Mouse (Mus musculus) lung, postnatal 0 days (tissue): ENCODE data around the gene Immp2l. TPM values are rescaled to one million over a fixed set of nuclear protein-coding genes. Genes with fewer than 3 reads are reported as not detected.

Experiments used
- ATAC-seq: fragments of 200-750 bp; cut with Nextera tagmentation; 2 replicates; pipeline ENCODE4 v1.8.0; 2017; ENCODE audit warnings: moderate library complexity
- DNase-seq: peaks from one replicate; pipeline ENCODE4 v3.0.0-alpha.2; 2016; ENCODE audit warnings: low spot score
- H3K27ac ChIP-seq: fragments of 300-500 bp; sonication (generic); 2 replicates; pipeline ENCODE4 v1.5.1; 2014; ENCODE audit warnings: antibody characterized with exemption, mild to moderate bottlenecking, low read length, mixed read lengths
- H3K27me3 ChIP-seq: fragments of 300-500 bp; sonication (generic); replicated peaks from 2 replicates; pipeline ENCODE4 v1.6.1; 2014; ENCODE audit warnings: low read length, mixed read lengths; ENCODE audit not compliant: insufficient read depth
- H3K36me3 ChIP-seq: fragments of 300-500 bp; sonication (generic); 2 replicates; pipeline ENCODE4 v1.6.1; 2014; ENCODE audit warnings: low read length, mixed read lengths; ENCODE audit not compliant: insufficient read depth
- H3K4me1 ChIP-seq: fragments of 300-500 bp; sonication (generic); 2 replicates; pipeline ENCODE4 v1.6.1; 2014; ENCODE audit warnings: antibody characterized with exemption, low read depth, low read length, mixed read lengths; ENCODE audit not compliant: insufficient read depth
- H3K4me2 ChIP-seq: fragments of 300-500 bp; sonication (generic); replicated peaks from 2 replicates; pipeline ENCODE4 v1.6.1; 2014; ENCODE audit warnings: low read depth, mild to moderate bottlenecking, low read length, moderate library complexity, mixed read lengths
- H3K4me3 ChIP-seq: fragments of 300-500 bp; sonication (generic); 2 replicates; pipeline ENCODE4 v1.5.1; 2014; ENCODE audit warnings: low read depth, low read length
- H3K9ac ChIP-seq: fragments of 300-500 bp; sonication (generic); replicated peaks from 2 replicates; pipeline ENCODE4 v1.6.1; 2014; ENCODE audit warnings: low read depth, mild to moderate bottlenecking
- H3K9me3 ChIP-seq: fragments of 300-500 bp; sonication (generic); 2 replicates; pipeline ENCODE4 v1.6.1; 2016; ENCODE audit warnings: low read length, mixed read lengths
- CTCF ChIP-seq: IDR thresholded peaks from 2 replicates; pipeline ENCODE4 v1.5.1; 2016; ENCODE audit warnings: antibody characterized with exemption, mild to moderate bottlenecking
- EP300 ChIP-seq: IDR thresholded peaks from 2 replicates; pipeline ENCODE4 v1.6.1; 2016; ENCODE audit warnings: antibody characterized with exemption, mild to moderate bottlenecking, control low read depth
- WGBS: fragments of 180-500 bp; shearing (Covaris S2); extraction: QIAGEN DNeasy Blood & Tissue Kit; methylation state at CpG from one replicate; pipeline ENCODE4 v1.1.7; 2014; 5-methylcytosine and 5-hydroxymethylcytosine counted together
- polyA plus RNA-seq: library from polyadenylated mRNA; unstranded; fragments of >200 nt; fragmentation: Nextera tagmentation; extraction: Ambion mirVana; gene quantifications from 2 replicates; pipeline ENCODE4 v1.2.1, GENCODE M21; 2015

Immp2l gene
- polyA plus RNA-seq, 1 experiment from 2014 or later: 5.2 TPM

GRCm38 (mm10) chr12:41097406-41097805 is 73.5 kb downstream of the Immp2l start:
- DNase-seq (peak; percentile 32), ATAC-seq (peak; percentile 57; the same call in 1 of the 2 replicates)
- Histone ChIP-seq H3K4me1 (no peaks in the 10 kb centered on the region), H3K4me3 (no peak overlapping the region), H3K9me3 (no peaks in the 10 kb centered on the region), H3K27me3 (no peaks in the 10 kb centered on the region), H3K36me3 (no peaks in the 10 kb centered on the region), H3K9ac (no peak overlapping the region), H3K4me2 (no peak overlapping the region), H3K27ac (no peak overlapping the region)
- TF ChIP-seq CTCF (peak; percentile 80), EP300 (no peak)
- WGBS: 37% methylated on average over 5 of the region's 5 CpGs

- no peak for ATAC-seq
- Histone ChIP-seq H3K4me3 (no peak overlapping the region), H3K4me1 (no peaks in the 10 kb centered on the region), H3K4me2 (no peak overlapping the region), H3K9me3 (no peaks in the 10 kb centered on the region), H3K27me3 (no peaks in the 10 kb centered on the region), H3K9ac (no peak overlapping the region), H3K36me3 (no peaks in the 10 kb centered on the region), H3K27ac (no peak overlapping the region)
- TF ChIP-seq CTCF: no peak
- no peak for TF ChIP-seq EP300
- DNase-seq: no peak
- 34% methylated on average over 2 of the region's 2 CpGs for WGBS
These were observed 85.1 kb downstream of the Immp2l start for GRCm38 (mm10) chr12:41109011-41109410.

DNA sequence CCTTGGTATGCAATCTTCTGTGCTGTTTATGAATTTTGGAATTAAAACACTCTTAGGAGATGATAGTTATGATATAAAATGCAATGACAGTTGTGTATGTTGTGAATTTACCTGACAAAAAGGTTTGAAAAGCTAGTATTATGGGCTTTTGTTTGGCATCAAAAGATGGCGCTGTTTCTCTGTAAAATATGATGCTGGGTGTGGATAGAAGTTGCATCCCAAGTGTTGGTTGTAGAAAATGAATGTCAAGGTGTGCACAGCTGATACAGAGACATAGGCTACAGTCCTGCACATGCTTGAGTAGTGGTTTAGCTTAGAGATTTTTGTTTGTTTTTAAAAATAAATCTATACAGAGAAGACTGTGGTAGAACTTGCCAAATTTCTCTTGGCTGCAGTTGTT is 87.6 kb downstream of the Immp2l start:
- no peaks in the 10 kb centered on the region for H3K27me3 ChIP-seq
- no peaks in the 10 kb centered on the region for H3K4me1 ChIP-seq
- peak; percentile 40 for DNase-seq
- H3K9ac ChIP-seq: no peak overlapping the region
- H3K36me3 ChIP-seq: no peaks in the 10 kb centered on the region
- 31% methylated on average over 1 of the region's 1 CpGs for WGBS
- no peaks in the 10 kb centered on the region for H3K9me3 ChIP-seq
- no peak overlapping the region for H3K4me2 ChIP-seq
- TF ChIP-seq EP300 (no peak), CTCF (peak; percentile 60)
- H3K27ac ChIP-seq: no peak overlapping the region
- no peak overlapping the region for H3K4me3 ChIP-seq
- no peak for ATAC-seq

GRCm38 (mm10) chr12:41112137-41112536 is 88.2 kb downstream of the Immp2l start:
- no peak overlapping the region for H3K4me3 ChIP-seq
- H3K27ac ChIP-seq: no peak overlapping the region
- H3K4me2 ChIP-seq: no peak overlapping the region
- H3K9ac ChIP-seq: no peak overlapping the region
- H3K9me3 ChIP-seq: no peaks in the 10 kb centered on the region
- no peak for TF ChIP-seq EP300
- TF ChIP-seq CTCF: no peak
- WGBS: 15% methylated on average over 6 of the region's 6 CpGs
- H3K36me3 ChIP-seq: no peaks in the 10 kb centered on the region
- no peak for DNase-seq
- ATAC-seq: no peak
- no peaks in the 10 kb centered on the region for H3K4me1 ChIP-seq
- H3K27me3 ChIP-seq: no peaks in the 10 kb centered on the region

GRCm38 (mm10) chr12:41118358-41118757 is 94.5 kb downstream of the Immp2l start:
- no peak overlapping the region for H3K27ac ChIP-seq
- H3K4me2 ChIP-seq: no peak overlapping the region
- no peak for DNase-seq
- TF ChIP-seq CTCF: no peak
- no peak for TF ChIP-seq EP300
- H3K9ac ChIP-seq: no peak overlapping the region
- H3K27me3 ChIP-seq: no peaks in the 10 kb centered on the region
- H3K36me3 ChIP-seq: no peaks in the 10 kb centered on the region
- no peak overlapping the region for H3K4me3 ChIP-seq
- no peak for ATAC-seq
- H3K4me1 ChIP-seq: no peaks in the 10 kb centered on the region
- no peaks in the 10 kb centered on the region for H3K9me3 ChIP-seq

- no peak overlapping the region for H3K4me3 ChIP-seq
- H3K9me3 ChIP-seq: no peaks in the 10 kb centered on the region
- ATAC-seq (no peak), DNase-seq (no peak)
- no peaks in the 10 kb centered on the region for H3K4me1 ChIP-seq
- no peak for TF ChIP-seq CTCF
- TF ChIP-seq EP300: no peak
- no peaks in the 10 kb centered on the region for H3K36me3 ChIP-seq
- WGBS: 57% methylated on average over 6 of the region's 6 CpGs
- H3K27me3 ChIP-seq: no peaks in the 10 kb centered on the region
- H3K4me2 ChIP-seq: no peak overlapping the region
- no peak overlapping the region for H3K27ac ChIP-seq
- H3K9ac ChIP-seq: no peak overlapping the region
These were observed 95.8 kb downstream of the Immp2l start for GRCm38 (mm10) chr12:41119657-41120056.

GRCm38 (mm10) chr12:41123207-41123606 is 99.3 kb downstream of the Immp2l start:
- TF ChIP-seq CTCF (peak; percentile 22; the same call in 1 of the 2 replicates), EP300 (no peak)
- Histone ChIP-seq H3K27me3 (no peaks in the 10 kb centered on the region), H3K9me3 (no peaks in the 10 kb centered on the region), H3K4me1 (no peaks in the 10 kb centered on the region), H3K4me2 (no peak overlapping the region), H3K9ac (no peak overlapping the region), H3K27ac (no peak overlapping the region), H3K36me3 (no peaks in the 10 kb centered on the region), H3K4me3 (no peak overlapping the region)
- no peak for DNase-seq
- ATAC-seq: no peak
- WGBS: 84% methylated on average over 2 of the region's 2 CpGs
